Mouse (Mus musculus) cerebellum, adult 9-11 months (tissue): ENCODE data around the gene Tssk6.

Source experiments
- DNase-seq: peaks from one replicate; pipeline ENCODE4 v3.0.0; 2022

The Tssk6 gene

DNA sequence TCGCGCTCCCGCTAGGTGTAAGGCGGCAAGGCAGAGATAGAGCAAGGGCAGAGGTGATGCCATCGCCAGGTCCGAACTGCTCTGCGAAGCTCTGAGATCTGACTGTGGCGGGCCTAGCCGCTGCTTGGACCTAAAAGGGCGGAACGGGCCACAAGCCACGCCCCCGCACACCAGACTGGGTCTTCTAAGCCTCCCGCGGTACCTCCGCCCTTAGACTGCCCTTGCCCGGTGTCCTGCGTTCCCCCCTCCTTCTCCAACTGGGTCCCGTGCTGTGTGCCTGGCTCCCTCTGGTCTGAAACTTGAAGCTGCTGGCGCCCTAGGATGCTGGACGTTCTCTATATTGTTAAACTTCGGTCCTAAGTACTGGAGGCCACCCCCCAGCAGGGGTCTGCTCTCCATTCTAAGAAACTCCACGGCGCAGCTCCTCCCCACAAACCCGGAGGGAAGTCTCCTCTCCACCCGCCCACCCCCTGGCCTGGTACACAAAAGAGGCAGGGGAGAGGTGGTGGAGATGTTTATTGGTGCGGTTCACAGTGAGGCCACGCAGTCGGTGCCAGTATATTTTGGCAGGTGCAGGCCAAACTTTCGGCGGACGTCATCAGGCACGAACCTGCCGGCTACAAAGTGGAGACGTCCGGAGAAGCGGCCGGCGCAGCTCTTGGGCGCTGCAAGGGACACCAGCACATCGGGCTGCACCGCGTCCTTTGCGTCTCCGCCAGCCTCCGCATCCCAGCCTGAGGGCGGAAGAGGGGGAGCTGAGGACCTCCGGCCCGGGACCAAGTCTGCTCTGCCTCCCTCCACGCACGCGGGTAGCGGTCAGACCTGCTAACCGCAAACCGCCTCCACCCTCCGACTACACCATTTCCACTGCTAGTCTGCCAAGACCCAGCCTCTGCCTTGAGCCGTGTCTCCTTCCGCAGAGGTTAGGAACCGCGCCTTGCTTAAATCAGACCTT lies 14.4 kb upstream of the Tssk6 start, which contains the start of gene Cilp2:
Cilp2 (minus strand) TSS at position 399 of the 955 bp plus-strand sequence.
- DNase-seq: no peak

DNA sequence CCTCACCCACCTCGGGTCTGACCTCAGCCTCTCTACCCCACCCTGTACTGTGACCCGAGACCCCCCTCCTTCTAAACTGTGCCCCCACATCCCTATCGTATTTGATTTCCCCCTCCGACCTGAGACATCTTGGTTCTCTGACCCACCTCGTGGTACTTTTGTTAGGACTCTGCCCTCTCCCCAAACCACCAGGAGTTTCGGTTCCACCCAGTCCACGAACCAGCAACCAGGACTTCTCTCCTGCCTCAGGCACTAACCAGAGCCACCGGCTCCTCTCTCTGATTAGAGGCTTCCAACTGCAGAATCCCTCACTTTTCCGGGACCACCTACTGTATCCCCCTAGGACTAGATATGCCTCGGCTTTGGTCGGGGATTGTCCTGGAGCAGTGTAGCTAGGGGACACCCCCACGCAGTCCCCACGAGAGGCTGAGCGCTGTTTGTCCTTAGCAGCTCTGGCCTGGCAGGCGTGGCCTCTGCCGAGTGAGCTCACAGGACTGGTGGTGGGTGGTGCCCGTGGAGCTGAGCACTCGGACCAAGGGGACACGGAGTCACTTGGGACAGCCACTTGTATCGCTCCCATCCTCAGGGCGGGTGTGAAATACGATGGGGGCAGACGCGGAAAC lies 13.6 kb upstream of the Tssk6 start:
- DNase-seq: no peak

DNA sequence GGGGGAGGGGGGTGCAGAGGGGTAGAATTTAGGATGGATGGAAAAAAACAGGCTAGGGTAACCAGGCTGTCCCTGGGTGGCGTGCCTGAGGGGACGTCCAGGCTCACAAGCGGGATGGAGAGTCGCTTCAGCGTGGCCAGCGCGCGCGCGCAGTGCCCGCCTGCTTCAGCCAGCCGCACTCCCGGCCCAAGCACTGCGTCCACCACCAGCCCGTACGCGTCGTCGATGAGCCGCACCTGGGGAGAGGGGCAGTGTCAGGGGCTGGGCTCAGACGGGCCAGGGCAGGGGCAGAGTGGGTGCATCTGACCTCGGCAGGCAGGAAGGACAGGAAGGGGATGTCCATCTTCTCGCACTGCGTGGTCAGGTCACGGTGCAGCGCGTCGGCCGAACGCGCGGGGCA lies 13.1 kb upstream of the Tssk6 start:
- no peak for DNase-seq

- no peak for DNase-seq
Measured at GRCm38 (mm10) chr8:69890813-69891241, 11.2 kb upstream of the Tssk6 start.

DNA sequence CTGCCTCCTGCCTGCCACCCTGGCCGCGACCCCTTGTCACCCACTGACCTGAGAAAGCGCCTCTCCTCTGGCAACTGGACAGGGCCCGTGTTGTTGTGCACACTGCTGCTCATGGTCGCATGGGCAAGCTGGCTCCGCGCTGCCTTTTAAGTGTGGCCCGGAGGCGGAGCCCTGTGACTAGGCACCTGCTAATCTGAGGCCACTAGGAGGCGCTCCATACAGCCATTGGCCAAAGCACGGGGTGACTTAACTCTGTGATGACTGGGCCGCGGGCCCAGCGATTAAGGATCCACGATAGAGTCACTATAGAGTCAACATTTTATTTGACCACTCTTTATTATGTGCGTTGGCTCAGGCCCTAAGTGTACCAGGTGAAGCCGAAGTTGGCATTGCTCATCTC lies 8.1 kb upstream of the Tssk6 start:
- peak; percentile 52 for DNase-seq

- DNase-seq: no peak
Measured at GRCm38 (mm10) chr8:69894836-69895332, 7.1 kb upstream of the Tssk6 start.

- DNase-seq: no peak
Measured at GRCm38 (mm10) chr8:69895772-69896451, 6.1 kb upstream of the Tssk6 start.

- no peak for DNase-seq
Measured at GRCm38 (mm10) chr8:69897857-69898256, 4.1 kb upstream of the Tssk6 start.

DNA sequence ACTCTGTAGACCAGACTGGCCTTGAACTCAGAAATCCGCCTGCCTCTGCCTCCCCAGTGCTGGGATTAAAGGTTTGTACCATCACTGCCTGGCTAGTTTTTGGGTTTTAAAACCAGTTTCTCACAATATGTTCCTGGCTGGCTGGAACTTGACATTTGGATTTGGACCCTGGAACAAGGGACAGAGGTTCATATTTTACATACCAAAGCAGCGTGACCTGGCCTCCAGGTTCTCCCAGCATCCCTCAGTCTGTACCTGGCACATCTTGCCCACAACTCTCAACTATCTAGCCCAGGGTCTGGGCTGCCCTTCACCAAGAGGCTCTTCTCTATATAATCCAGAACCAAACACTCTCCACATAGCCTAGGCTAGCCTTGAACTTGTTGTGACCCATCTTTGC lies 2.1 kb upstream of the Tssk6 start:
- no peak for DNase-seq

- peak; percentile 64 for DNase-seq
Measured at GRCm38 (mm10) chr8:69900895-69901451, 1.0 kb upstream of the Tssk6 start.

GRCm38 (mm10) chr8:69901484-69902162 lies 361 bp upstream of the Tssk6 start:
- DNase-seq: peak; percentile 96

DNA sequence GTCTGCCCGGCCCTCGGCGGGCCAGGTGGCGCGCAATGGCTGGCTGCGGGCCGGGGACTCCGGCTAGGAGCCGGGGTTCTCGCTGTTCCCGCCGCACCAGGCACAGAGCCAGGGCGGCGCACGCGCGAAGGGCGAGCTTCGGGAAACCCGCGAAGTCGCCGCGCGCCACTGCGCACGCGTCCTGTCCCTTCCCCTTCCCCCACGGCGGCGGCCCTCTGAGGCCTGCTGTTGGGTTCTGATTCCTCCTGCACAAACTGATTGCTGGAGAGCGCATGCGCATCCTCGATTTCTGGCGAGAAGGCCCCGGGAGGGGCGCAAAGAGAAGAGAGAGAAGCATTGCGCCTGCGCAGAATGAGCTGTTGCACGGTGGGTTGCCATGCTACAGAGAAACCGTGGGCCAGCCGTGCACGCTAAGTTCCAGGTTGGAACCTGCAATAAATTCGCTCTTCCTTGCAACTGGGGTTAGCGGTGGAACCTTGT lies 1.1 kb downstream of the Tssk6 start:
- DNase-seq: peak; percentile 100

DNA sequence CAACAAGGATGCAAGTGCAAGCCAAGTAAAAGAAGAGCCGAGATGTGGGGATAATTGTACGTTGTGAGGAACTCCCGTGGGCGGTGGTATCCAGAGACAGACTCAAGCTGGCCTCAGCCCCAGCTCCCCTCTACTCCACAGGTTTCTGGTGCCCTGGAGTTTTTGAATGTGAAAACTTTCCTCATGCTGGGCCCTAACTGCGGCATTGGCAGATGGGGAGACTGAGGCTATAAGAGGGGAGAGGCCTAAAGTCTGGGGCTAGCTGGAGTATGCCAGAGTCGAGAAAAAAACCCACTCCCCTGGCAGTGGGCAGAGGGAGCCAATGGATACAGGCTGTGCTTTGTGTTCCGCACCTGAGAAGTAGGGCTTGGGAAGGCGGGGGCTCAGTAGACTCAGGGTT lies 2.1 kb downstream of the Tssk6 start:
- DNase-seq: peak; percentile 63

GRCm38 (mm10) chr8:69906260-69906659 lies 4.3 kb downstream of the Tssk6 start:
- DNase-seq: no peak

DNA sequence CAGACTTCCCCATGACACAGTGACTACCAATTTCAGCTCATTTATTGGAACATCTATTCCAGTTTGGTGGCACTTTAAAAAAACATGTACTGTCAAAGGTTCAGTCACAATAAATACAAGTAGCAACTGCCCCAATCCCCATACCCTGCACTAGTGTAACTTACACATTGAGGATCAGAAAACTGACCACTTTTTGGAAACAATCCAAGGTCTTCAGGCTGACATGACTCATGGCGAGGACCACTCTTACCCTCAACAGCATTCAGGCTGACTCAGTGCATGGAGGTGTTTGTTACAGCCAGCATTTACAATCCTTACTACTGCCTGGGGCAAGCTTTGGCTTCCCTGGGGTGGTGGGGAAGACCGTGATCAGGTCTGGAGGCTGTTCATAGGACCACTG lies 5.1 kb downstream of the Tssk6 start:
- DNase-seq: no peak

GRCm38 (mm10) chr8:69911917-69912316 lies 9.9 kb downstream of the Tssk6 start:
- no peak for DNase-seq

DNA sequence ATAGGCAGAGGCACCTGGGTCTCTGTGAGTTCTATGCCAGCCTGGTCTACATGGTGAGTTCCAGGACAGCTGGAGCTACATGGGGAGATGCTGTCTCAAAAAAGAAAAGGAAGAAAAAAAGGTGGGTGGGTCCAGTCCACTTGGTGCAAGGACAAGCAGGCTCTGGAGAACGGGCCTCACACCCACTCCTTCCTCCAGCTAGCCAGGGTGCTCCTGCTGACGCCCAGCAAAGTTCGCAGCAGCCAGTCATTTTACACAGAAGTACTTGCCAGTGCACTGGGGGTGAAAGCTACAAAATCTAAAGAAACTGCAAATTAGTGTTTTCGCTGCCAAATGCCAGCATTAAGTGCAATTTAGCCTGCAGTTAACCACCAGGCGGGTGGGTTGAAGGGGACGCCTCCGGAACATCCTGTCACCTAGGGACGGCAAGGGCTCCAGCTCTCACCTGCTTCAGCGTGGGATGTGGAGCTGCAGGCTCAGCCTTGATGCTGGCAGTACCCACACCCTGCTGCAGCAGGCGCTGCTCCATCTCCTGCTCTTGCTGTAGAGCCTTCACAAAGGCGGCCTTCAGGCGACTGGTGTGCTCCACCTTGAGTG lies 10.6 kb downstream of the Tssk6 start:
- DNase-seq: no peak

DNA sequence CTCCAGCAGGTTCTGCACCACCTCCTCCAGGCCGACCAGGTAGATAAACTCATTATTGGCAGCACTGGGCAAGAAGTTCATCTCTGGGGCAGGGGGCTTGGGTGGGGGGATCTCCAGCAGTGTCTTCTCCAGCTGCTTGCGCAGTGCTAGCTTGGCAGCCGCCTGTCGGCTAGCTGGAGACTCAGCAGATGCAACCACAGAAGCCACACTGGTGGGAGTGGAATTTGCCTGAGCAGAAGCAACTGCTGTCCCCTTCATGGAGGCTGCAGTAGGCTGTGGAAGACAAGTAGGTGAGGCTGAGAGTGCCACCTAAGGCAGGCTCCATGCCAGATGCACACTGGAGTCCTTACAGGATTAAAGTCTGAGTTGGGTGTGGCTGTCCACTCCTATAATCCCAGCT lies 12.5 kb downstream of the Tssk6 start:
- no peak for DNase-seq

DNA sequence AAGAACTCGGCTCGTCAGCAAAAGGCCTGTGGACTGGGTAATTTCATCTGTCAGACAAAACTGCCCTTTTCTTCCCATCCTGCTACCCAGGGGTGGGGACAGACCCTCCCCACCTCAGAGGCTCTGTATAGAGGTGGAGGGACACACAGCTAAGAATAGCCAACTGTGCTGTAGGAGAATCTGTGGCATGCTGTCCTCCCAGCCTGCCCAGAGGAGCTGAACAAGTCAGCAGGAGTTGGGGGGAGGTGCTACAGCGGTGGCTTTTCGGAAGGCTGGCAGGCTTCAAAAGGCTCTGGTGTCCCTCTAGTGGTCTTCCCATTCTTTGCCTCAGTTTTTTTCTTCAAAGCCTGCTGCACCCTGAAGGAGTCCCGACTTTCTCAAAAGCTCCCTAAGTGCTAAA lies 13.8 kb downstream of the Tssk6 start:
- no peak for DNase-seq

DNA sequence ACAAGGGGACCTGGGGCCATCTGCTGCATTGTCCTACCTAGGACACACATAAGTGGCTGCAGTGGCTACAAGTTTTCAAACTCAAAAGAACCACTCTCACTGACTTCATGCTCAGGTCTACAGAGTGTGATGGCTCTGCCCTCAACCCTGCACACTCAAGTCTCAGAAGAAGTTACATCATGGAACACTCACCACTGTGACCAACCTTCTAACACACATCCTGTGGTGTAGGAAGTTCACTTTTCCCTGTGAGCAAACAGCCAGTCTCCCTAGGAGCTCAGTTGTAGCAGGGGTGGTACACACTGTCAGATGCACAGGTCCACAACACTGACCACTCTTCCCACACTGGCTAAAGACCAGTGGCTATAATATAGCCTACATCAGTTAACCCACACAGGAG lies 16.5 kb downstream of the Tssk6 start:
- DNase-seq: no peak

- DNase-seq: peak; percentile 78
Measured at GRCm38 (mm10) chr8:69919010-69919409, 17.0 kb downstream of the Tssk6 start.
